Mouse (Mus musculus): ENCODE data around the gene Ggct.

The Ggct gene

GRCm38 (mm10) chr6:54997726-54998125 lies 5.0 kb upstream of the Ggct start:
- DNase-seq (ENCODE audit: extremely low read depth, insufficient read length, low spot score): no peak

DNA sequence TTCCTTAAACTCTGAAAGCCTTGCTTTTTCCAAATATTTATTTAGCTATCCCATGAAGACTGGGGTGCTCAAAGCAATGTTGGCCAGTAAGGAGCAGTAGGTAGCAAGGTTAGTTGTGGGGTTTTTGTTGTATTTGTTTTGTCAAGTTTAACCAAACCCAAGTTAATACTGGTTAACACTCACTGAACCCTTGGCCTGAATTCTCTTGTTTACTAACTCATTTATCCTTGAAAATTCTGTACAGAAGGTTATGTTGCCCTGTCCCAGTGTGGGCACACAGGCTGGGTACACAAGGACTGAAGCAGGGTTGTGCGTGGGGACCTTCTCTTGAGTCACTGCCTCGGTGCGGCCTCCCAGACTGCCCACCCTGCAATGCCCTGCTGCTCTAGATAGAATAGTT lies 3.6 kb upstream of the Ggct start:
- DNase-seq (ENCODE audit: extremely low read depth, insufficient read length, low spot score): no peak

DNA sequence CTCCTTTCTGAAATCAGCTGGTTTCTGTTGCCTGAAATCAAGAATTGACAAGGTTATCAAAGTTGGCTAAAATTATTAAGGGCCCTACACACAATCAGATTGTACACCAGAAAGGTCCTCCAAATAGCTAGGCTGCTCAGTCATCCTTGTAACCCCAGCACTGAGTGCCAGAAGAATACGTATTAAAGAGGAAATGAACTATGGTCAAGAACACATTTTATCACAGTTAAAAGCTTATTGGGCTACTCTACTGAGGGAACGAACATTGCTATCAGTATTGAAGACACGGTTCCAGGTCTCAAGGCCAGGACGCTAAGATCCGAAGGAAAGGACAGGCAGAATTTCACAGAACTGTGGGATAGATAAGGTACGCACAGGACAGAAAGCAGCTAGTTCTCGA lies 609 bp downstream of the Ggct start:
- no peak for DNase-seq (ENCODE audit: extremely low read depth, insufficient read length, low spot score)

DNA sequence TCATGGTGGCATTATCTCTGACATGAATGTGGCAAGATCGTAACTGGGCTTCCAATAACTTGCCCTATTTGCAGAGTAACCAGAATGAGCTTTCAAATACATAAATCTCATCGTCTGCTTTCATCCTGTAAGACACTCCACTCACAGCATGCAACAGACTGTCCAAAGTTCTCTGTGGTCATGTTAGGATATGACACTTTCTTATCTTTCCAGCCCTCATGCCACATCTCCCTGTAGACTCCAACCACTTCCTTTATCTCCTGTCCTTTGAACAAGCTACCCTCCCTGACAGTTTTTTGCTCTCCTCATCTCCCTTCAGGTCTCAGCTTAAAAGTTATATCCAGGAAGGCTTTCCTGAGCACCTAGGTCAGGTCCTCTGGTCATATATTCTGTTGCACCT lies 1.6 kb downstream of the Ggct start:
- DNase-seq (ENCODE audit: extremely low read depth, insufficient read length, low spot score): no peak

GRCm38 (mm10) chr6:54988141-54988540 lies 4.6 kb downstream of the Ggct start:
- DNase-seq (ENCODE audit: extremely low read depth, insufficient read length, low spot score): no peak

GRCm38 (mm10) chr6:54984096-54984495 lies 8.7 kb downstream of the Ggct start:
- no peak for DNase-seq (ENCODE audit: extremely low read depth, insufficient read length, low spot score)

- no peak for DNase-seq (ENCODE audit: extremely low read depth, insufficient read length, low spot score)
Observed at GRCm38 (mm10) chr6:54983526-54984050, 9.2 kb downstream of the Ggct start.

DNA sequence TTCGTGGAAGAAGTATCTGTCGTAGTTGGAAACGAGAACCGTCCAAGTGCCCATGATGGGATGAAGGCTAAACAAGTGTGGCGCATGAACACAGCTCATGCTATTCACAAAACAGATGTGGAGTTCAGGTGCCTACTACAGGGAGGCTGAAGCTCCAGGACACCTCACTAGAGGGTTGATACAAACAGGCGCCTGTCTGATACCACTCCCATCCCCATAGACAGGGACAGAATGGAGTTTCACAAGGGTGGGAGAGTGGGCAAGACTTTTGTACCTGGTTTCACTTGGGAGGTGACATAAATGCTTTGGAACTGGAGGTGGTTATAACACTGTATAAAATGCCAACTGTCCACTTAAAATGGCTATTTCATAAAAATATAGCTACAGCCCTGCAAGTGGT lies 13.3 kb downstream of the Ggct start:
- DNase-seq (ENCODE audit: extremely low read depth, insufficient read length, low spot score): no peak

- no peak for DNase-seq (ENCODE audit: extremely low read depth, insufficient read length, low spot score)
Observed at GRCm38 (mm10) chr6:54975616-54976015, 17.1 kb downstream of the Ggct start.

DNA sequence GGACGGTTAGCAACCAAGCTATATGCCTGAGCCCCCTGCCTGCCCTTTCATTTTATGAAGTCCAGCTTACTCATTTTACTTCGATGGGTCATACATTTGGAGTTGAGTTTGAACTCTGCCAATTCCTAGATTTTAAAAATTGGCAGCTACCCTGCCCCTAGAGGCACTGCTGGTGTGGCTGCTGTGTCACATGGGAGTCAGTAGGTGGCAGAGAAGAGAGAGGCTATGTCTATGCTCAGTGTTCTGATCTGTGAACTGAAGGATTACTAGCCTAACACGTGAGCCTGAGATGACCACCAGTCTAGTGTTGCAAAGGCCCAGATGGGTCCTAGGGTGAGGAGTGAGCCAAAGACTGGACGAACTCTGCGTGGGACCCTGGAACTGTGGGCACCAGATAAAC lies 18.2 kb downstream of the Ggct start:
- peak; percentile 6 for DNase-seq (ENCODE audit: extremely low read depth, insufficient read length, low spot score)

- no peak for DNase-seq (ENCODE audit: extremely low read depth, insufficient read length, low spot score)
Observed at GRCm38 (mm10) chr6:54972929-54973211, 19.9 kb downstream of the Ggct start.

GRCm38 (mm10) chr6:54972111-54972928 lies 20.4 kb downstream of the Ggct start, which contains the start of gene Nod1:
Gene Nod1, minus strand, starts transcription at chr6:54972612.
- DNase-seq (ENCODE audit: extremely low read depth, insufficient read length, low spot score): peak; percentile 59

DNA sequence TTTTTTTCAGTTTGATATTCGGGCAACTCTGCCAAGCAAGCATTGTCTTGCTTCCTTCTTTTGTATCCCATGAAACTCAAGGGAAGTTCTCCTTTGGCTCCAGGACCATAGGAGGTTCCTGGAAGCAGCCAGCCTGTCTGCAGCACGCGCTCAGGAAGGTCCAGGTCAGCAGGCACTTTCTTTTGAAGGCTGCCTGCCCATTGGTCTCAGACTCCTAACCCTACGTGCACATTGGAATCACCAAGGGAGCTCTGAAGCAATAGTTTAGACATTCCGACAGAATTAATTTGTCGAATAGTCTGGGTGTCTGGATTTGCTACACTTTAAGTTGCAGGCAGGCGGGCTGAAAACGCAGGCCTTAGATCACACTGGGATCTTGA lies 21.0 kb downstream of the Ggct start:
- no peak for DNase-seq (ENCODE audit: extremely low read depth, insufficient read length, low spot score)

GRCm38 (mm10) chr6:54970506-54970905 lies 22.2 kb downstream of the Ggct start:
- DNase-seq (ENCODE audit: extremely low read depth, insufficient read length, low spot score): no peak

DNA sequence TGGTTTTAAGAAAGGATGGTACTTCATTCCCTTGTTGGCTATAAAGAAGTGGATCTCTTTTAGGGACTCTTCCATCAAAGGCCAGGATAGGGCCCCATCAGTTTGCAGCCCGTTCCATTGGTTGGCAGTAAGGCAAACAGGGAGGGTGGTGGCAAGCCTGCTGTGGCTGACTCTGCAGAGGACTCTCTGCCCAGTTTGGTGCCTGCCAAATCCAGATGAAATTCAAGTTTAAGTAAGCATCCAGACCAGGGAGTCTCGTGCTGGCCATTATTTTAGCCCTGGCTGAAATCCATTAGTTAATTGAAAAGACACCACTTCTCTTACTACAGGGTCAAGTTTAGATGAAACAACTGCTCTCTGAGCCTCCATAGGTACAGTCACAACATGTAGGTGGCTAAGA lies 22.9 kb downstream of the Ggct start:
- DNase-seq (ENCODE audit: extremely low read depth, insufficient read length, low spot score): no peak

GRCm38 (mm10) chr6:54967591-54967990 lies 25.2 kb downstream of the Ggct start:
- no peak for DNase-seq (ENCODE audit: extremely low read depth, insufficient read length, low spot score)

- no peak for DNase-seq (ENCODE audit: extremely low read depth, insufficient read length, low spot score)
Observed at GRCm38 (mm10) chr6:54965234-54965633, 27.5 kb downstream of the Ggct start.

DNA sequence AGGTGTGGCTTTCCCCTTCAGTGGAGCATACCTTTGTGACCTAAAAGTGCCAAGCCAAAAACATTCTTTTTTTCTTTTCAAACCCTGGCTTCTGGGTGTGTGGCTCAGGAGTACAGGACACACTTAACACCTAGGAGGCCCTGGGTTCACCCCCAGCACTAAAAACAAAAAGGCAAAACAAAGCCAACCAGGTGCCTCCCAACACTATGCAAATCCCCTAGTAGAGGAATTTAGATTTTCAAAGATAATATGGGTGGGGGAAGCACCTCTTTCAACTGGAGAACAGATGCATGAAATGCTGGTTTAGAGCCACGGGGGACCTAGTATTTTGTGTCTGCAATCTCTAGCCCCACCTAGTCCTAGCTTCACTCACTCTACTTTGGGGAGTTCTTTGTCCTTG lies 28.0 kb downstream of the Ggct start:
- no peak for DNase-seq (ENCODE audit: extremely low read depth, insufficient read length, low spot score)

GRCm38 (mm10) chr6:54963599-54963998 lies 29.2 kb downstream of the Ggct start:
- DNase-seq (ENCODE audit: extremely low read depth, insufficient read length, low spot score): no peak

DNA sequence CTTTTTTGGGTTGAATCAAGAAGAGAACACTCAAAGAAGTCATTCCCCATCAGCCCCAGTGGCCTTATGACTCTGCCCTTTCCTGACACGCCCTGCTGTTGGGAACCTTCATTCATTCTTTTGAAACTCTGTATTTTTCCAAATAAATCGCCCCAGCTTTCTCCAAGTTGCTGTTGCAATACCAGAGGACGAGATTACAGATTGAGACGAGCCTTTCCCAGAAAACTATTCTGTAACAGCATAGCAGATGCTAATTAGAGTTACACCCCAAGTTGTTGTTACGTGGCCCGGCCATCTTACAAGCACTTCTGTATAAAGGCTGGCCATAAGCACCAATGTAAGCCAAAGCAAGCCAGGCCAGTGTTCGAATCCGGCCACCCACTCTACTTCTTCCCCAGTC lies 35.1 kb downstream of the Ggct start:
- no peak for DNase-seq (ENCODE audit: extremely low read depth, insufficient read length, low spot score)

- no peak for DNase-seq (ENCODE audit: extremely low read depth, insufficient read length, low spot score)
Observed at GRCm38 (mm10) chr6:54956425-54956824, 36.3 kb downstream of the Ggct start.

DNA sequence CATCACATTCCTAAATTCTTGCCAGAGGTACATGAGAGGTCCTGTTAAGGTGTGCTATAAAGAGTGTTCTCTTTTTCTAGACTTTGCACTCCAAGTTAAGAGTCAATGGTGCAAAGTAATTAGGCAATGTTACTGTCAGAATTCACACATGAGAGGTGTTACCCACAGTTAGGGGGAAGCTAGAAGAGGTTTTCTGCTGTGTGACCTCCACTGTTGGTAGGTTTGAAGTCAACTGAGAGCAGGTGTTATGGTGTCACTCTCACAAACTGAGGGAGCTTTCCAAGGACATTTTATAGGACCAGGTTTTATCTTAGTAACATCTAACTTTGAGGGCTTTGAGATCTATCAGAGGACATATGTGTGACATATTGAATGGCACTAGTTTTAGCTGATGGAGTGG lies 36.8 kb downstream of the Ggct start:
- no peak for DNase-seq (ENCODE audit: extremely low read depth, insufficient read length, low spot score)
